Mouse (Mus musculus): ENCODE data around the gene Mr1. TPM values are rescaled to one million over a fixed set of nuclear protein-coding genes. Genes with fewer than 3 reads are reported as not detected.

The Mr1 gene
- polyA plus RNA-seq, 1 experiment, result 3.9 TPM

DNA sequence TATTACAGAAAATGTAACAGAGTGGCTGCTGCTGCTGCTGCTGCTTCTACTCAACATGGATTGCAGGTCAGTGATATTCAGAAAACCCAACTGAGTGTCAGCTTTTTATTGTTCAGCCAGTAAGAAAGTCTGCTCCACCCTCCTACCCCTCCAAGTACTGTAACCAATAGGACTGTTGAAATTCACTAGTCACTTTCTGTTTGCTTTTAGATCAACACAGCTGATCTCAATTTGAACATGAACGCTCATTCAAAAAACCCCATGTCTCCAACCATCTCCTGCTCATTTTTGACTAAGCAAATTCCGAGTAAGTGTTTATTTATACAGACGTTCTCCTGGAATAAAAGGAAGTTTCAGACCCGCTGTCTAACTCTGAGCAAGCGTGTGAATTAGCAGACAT, 38.8 kb downstream of the Mr1 start:
- Histone ChIP-seq H3ac (ENCODE audit: control insufficient read depth, insufficient read length) (no peak overlapping the region), H3K4me2 (ENCODE audit: low read depth) (peak overlapping the region; percentile 93), H3K36me3 (ENCODE audit: control insufficient read depth, insufficient read depth) (no peaks in the 10 kb centered on the region), H3K4me3 (peak overlapping the region; percentile 14), H3K79me2 (ENCODE audit: control insufficient read depth, insufficient read depth) (no peaks in the 10 kb centered on the region), H3K27me3 (ENCODE audit: control insufficient read depth, insufficient read depth, insufficient read length) (no peaks in the 10 kb centered on the region)
- TF ChIP-seq POLR2AphosphoS2 (IDR thresholded peaks at IDR 0.05; ENCODE audit: insufficient read length, low read depth) (no peak), REST (IDR thresholded peaks at IDR 0.05; ENCODE audit: insufficient read depth, insufficient read length) (no peak), MAX (IDR thresholded peaks at IDR 0.05; ENCODE audit: low read depth) (no peak), MYOG (IDR thresholded peaks at IDR 0.05; ENCODE audit: control insufficient read depth in 1 of 3, insufficient read depth in 1 of 3, insufficient read length in 2 of 3, low read depth in 2 of 3) (no peak), USF1 (IDR thresholded peaks at IDR 0.05; ENCODE audit: low read depth) (no peak), MYOD1 (IDR thresholded peaks at IDR 0.05; ENCODE audit: control insufficient read depth in 1 of 3, insufficient read length in 2 of 3, low read depth in 2 of 3) (no peak), SRF (IDR thresholded peaks at IDR 0.05; ENCODE audit: control insufficient read depth, insufficient read length, low read depth) (no peak), CEBPB (IDR thresholded peaks at IDR 0.05; ENCODE audit: insufficient read depth, poor library complexity, severe bottlenecking) (no peak), TCF12 (IDR thresholded peaks at IDR 0.05; ENCODE audit: insufficient read depth, poor library complexity, severe bottlenecking) (no peak), E2F4 (IDR thresholded peaks at IDR 0.05; ENCODE audit: insufficient read depth) (no peak), POLR2A (IDR thresholded peaks at IDR 0.05; ENCODE audit: insufficient read length, low read depth) (no peak), TCF3 (IDR thresholded peaks at IDR 0.05; ENCODE audit: insufficient read length, low read depth) (no peak)

DNA sequence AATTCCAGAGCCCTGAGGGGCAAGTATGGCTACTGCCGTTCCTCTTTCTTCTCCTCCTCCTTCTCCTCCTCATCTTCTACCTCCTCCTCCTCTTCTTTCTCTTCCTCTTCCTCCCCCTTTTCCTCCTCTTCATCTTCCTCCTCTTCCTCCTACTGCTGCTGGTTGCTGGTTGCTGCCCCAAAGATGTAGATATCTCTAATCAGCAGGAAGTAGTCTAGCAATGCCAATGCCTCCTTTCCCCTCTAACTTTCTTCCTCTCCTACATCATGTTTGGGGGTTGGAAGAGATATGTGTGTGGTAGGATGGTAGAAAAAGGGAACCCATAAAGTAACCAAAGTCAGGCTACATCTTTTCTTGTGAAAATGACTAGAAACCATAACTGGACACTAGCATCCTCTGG, 40.3 kb downstream of the Mr1 start:
- Histone ChIP-seq H3ac (ENCODE audit: control insufficient read depth, insufficient read length) (no peak overlapping the region), H3K4me2 (ENCODE audit: low read depth) (no peak overlapping the region)

DNA sequence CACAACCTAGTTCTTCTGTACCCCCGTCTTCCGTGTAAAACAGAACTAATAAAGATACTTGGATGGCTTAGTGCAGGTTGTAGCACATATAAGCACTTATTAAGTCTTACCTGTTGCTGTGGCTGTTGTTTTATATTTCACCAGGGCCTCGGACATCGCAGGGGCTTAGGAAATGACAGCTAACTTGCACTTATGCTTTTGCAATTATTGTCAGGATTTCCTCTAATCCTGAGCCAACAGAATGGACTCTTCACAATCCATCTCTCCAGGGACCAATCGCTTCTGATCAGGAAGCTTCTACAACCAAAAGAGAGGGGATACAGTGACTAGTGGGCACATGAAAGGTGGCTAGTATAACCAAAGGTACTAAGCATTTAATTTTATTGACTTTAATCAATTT, 42.6 kb downstream of the Mr1 start:
- no peak overlapping the region for H3K4me3 ChIP-seq
- H3K4me2 ChIP-seq (ENCODE audit: low read depth), result no peak overlapping the region
- no peaks in the 10 kb centered on the region for H3K36me3 ChIP-seq (ENCODE audit: control insufficient read depth, insufficient read depth)
- H3K79me2 ChIP-seq (ENCODE audit: control insufficient read depth, insufficient read depth), result peaks cover 4% of the 10 kb centered on the region
- no peak overlapping the region for H3ac ChIP-seq (ENCODE audit: control insufficient read depth, insufficient read length)
- H3K27me3 ChIP-seq (ENCODE audit: control insufficient read depth, insufficient read depth, insufficient read length), result no peaks in the 10 kb centered on the region
- TF ChIP-seq REST (IDR thresholded peaks at IDR 0.05; ENCODE audit: insufficient read depth, insufficient read length) (no peak), CEBPB (IDR thresholded peaks at IDR 0.05; ENCODE audit: insufficient read depth, poor library complexity, severe bottlenecking) (no peak), POLR2A (IDR thresholded peaks at IDR 0.05; ENCODE audit: insufficient read length, low read depth) (no peak), E2F4 (IDR thresholded peaks at IDR 0.05; ENCODE audit: insufficient read depth) (no peak)

More for the DNA sequence above, 40.3 kb downstream of the Mr1 start:
- Histone ChIP-seq H3K36me3 (ENCODE audit: control insufficient read depth, insufficient read depth) (no peaks in the 10 kb centered on the region), H3K79me2 (ENCODE audit: control insufficient read depth, insufficient read depth) (no peaks in the 10 kb centered on the region), H3K4me3 (no peak overlapping the region), H3K27me3 (ENCODE audit: control insufficient read depth, insufficient read depth, insufficient read length) (no peaks in the 10 kb centered on the region)
- TF ChIP-seq TCF12 (IDR thresholded peaks at IDR 0.05; ENCODE audit: insufficient read depth, poor library complexity, severe bottlenecking), result no peak
- TF ChIP-seq MYOG (IDR thresholded peaks at IDR 0.05; ENCODE audit: control insufficient read depth in 1 of 3, insufficient read depth in 1 of 3, insufficient read length in 2 of 3, low read depth in 2 of 3), result no peak
- TF ChIP-seq TCF3 (IDR thresholded peaks at IDR 0.05; ENCODE audit: insufficient read length, low read depth), result no peak
- no peak for TF ChIP-seq MYOD1 (IDR thresholded peaks at IDR 0.05; ENCODE audit: control insufficient read depth in 1 of 3, insufficient read length in 2 of 3, low read depth in 2 of 3)
- TF ChIP-seq CEBPB (IDR thresholded peaks at IDR 0.05; ENCODE audit: insufficient read depth, poor library complexity, severe bottlenecking), result no peak
- TF ChIP-seq USF1 (IDR thresholded peaks at IDR 0.05; ENCODE audit: low read depth), result no peak
- no peak for TF ChIP-seq POLR2AphosphoS2 (IDR thresholded peaks at IDR 0.05; ENCODE audit: insufficient read length, low read depth)

DNA sequence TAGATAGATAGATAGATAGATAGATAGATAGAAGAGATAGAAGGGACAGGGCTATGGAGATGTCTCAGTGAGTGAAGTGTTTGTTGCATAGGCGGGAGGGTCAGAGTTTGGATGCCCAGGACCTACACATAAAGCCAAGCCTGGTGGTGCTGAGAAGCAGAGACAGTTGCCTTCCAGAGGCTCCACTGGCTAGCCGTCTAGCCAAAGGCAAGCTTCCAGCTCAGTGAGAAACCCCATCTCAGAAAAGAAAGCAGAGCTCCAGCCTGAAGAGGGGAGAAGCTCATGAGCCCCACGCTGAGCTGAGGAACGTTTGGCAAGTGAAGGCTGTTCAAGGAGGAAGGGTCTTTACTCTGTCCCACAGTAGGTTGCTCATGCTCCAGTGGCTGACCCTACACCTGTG, 44.0 kb downstream of the Mr1 start:
- Histone ChIP-seq H3K36me3 (ENCODE audit: control insufficient read depth, insufficient read depth) (no peaks in the 10 kb centered on the region), H3ac (ENCODE audit: control insufficient read depth, insufficient read length) (no peak overlapping the region), H3K4me3 (no peak overlapping the region), H3K27me3 (ENCODE audit: control insufficient read depth, insufficient read depth, insufficient read length) (no peaks in the 10 kb centered on the region), H3K4me2 (ENCODE audit: low read depth) (no peak overlapping the region), H3K79me2 (ENCODE audit: control insufficient read depth, insufficient read depth) (peaks cover 18% of the 10 kb centered on the region)
- no peak for TF ChIP-seq POLR2AphosphoS2 (IDR thresholded peaks at IDR 0.05; ENCODE audit: insufficient read length, low read depth)
- TF ChIP-seq USF1 (IDR thresholded peaks at IDR 0.05; ENCODE audit: low read depth), result no peak
- no peak for TF ChIP-seq TCF12 (IDR thresholded peaks at IDR 0.05; ENCODE audit: insufficient read depth, poor library complexity, severe bottlenecking)
- TF ChIP-seq SRF (IDR thresholded peaks at IDR 0.05; ENCODE audit: control insufficient read depth, insufficient read length, low read depth), result no peak
- TF ChIP-seq TCF3 (IDR thresholded peaks at IDR 0.05; ENCODE audit: insufficient read length, low read depth), result no peak
- TF ChIP-seq REST (IDR thresholded peaks at IDR 0.05; ENCODE audit: insufficient read depth, insufficient read length), result no peak
- TF ChIP-seq CEBPB (IDR thresholded peaks at IDR 0.05; ENCODE audit: insufficient read depth, poor library complexity, severe bottlenecking), result no peak
- no peak for TF ChIP-seq MAX (IDR thresholded peaks at IDR 0.05; ENCODE audit: low read depth)
- no peak for TF ChIP-seq MYOG (IDR thresholded peaks at IDR 0.05; ENCODE audit: control insufficient read depth in 1 of 3, insufficient read depth in 1 of 3, insufficient read length in 2 of 3, low read depth in 2 of 3)
- no peak for TF ChIP-seq POLR2A (IDR thresholded peaks at IDR 0.05; ENCODE audit: insufficient read length, low read depth)
- TF ChIP-seq MYOD1 (IDR thresholded peaks at IDR 0.05; ENCODE audit: control insufficient read depth in 1 of 3, insufficient read length in 2 of 3, low read depth in 2 of 3), result no peak
- no peak for TF ChIP-seq E2F4 (IDR thresholded peaks at IDR 0.05; ENCODE audit: insufficient read depth)

- TF ChIP-seq E2F4 (IDR thresholded peaks at IDR 0.05; ENCODE audit: insufficient read depth) (peak; percentile 88), SRF (IDR thresholded peaks at IDR 0.05; ENCODE audit: control insufficient read depth, insufficient read length, low read depth) (peak; percentile 7), CEBPB (IDR thresholded peaks at IDR 0.05; ENCODE audit: insufficient read depth, poor library complexity, severe bottlenecking) (no peak), MYOD1 (IDR thresholded peaks at IDR 0.05; ENCODE audit: control insufficient read depth in 1 of 3, insufficient read length in 2 of 3, low read depth in 2 of 3) (peak in 1 of 3 experiments; percentile 1), REST (IDR thresholded peaks at IDR 0.05; ENCODE audit: insufficient read depth, insufficient read length) (peak; percentile 47), TCF12 (IDR thresholded peaks at IDR 0.05; ENCODE audit: insufficient read depth, poor library complexity, severe bottlenecking) (no peak), POLR2AphosphoS2 (IDR thresholded peaks at IDR 0.05; ENCODE audit: insufficient read length, low read depth) (peak; percentile 97), USF1 (IDR thresholded peaks at IDR 0.05; ENCODE audit: low read depth) (peak; percentile 90), POLR2A (IDR thresholded peaks at IDR 0.05; ENCODE audit: insufficient read length, low read depth) (peak; percentile 92)
- peaks cover 46% of the 10 kb centered on the region for H3K79me2 ChIP-seq (ENCODE audit: control insufficient read depth, insufficient read depth)
- peaks cover 7% of the 10 kb centered on the region for H3K36me3 ChIP-seq (ENCODE audit: control insufficient read depth, insufficient read depth)
- H3K4me2 ChIP-seq (ENCODE audit: low read depth), result peak within 1 kb of the TSS; percentile 88
- no peaks in the 10 kb centered on the region for H3K27me3 ChIP-seq (ENCODE audit: control insufficient read depth, insufficient read depth, insufficient read length)
- peak within 1 kb of the TSS; percentile 69 for H3K4me3 ChIP-seq
- peak within 1 kb of the TSS; percentile 87 for H3ac ChIP-seq (ENCODE audit: control insufficient read depth, insufficient read length)
Observed at GRCm38 (mm10) chr1:155099280-155099848, 47.2 kb downstream of the Mr1 start, which contains the start of gene Ier5. Ier5 (minus strand) TSS chr1:155099636.
